Mouse (Mus musculus): ENCODE measurements around the gene Klhl31.

DNA sequence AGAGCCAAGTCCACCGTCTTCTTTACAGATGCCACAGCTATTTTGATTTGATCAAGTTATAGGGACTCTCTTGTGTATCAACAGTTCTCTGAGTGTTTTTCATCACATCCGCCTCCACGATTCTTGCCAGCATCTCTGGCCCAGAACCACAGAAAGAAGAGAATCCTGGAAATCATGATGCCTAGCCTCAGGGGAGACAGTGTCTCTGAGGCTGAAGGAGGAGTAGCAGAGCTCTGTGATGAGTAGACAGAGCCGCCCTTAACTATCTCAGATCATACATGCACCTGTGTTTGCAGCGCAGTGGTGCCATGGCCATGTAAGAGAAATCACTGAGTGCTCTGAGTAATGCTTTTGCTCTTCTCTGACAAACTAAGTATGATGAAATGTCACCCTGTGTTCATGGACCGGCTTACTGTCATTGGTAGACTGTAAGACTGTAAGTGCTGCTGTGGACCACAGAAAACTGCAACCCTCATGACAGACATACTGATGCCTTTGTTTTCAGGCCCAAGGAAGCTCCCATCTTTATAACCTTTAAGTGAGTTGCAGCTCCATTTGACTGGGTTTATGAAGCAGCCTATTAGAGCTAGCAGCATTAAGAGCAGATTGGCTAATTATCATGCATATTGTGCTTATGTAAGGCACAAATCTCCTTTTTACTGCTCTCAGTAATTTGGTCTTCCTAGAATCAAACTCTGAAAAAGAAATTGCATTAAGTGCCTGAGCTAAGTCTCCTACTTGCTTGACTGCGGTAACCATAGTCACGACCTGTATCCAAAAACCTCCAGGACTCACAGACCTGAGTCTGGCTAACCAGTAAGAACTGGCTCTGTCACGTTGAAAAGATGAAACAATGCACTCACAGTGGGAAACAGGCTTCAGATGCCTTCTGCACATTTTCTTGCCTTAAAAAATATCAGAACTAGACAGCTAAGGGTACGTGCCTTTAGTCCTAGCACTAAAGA is 33.7 kb upstream of the Klhl31 start:
- no peak for TF ChIP-seq CTCF (conservative IDR thresholded peaks at IDR 0.05; ENCODE audit: insufficient read depth, insufficient read length, low read depth, low read length)
- TF ChIP-seq POLR2A (IDR thresholded peaks at IDR 0.05; ENCODE audit: low read depth, low read length), result no peak

Data from kidney, adult 2 months (tissue).